Mouse (Mus musculus) hematopoietic stem cell, adult 5-6 weeks (primary cell): Measurements from ENCODE around the gene Flcn. TPM values are rescaled to one million over a fixed set of nuclear protein-coding genes. Genes with fewer than 3 reads are reported as not detected.

ENCODE experiments used
- ATAC-seq, 2 experiments: fragments of 125-278 bp in 1 of 2; replicated peaks in 1 of 2; 2 replicates each; pipeline ENCODE4 v1.8.0; 2016 to 2017; ENCODE audit warnings: inconsistent platforms in 2 of 2, mild to moderate bottlenecking in 2 of 2, moderate number of reproducible peaks in 2 of 2, low read depth in 1 of 2, moderate TSS enrichment in 1 of 2; ENCODE audit not compliant: low FRiP score in 2 of 2, poor library complexity in 2 of 2, severe bottlenecking in 2 of 2, insufficient read depth in 1 of 2, low TSS enrichment in 1 of 2
- total RNA-seq: library from RNA; stranded (forward); fragments of 172-1452, 232-1000 nt; gene quantifications from 2 replicates; pipeline ENCODE4 v1.2.3, GENCODE M21; 2017

Gene Flcn
- total RNA-seq, 1 experiment from 2014 or later: 27.3 TPM

- no peak for ATAC-seq
Measured at GRCm38 (mm10) chr11:59778874-59779223, 31.0 kb downstream of the Flcn start.

DNA sequence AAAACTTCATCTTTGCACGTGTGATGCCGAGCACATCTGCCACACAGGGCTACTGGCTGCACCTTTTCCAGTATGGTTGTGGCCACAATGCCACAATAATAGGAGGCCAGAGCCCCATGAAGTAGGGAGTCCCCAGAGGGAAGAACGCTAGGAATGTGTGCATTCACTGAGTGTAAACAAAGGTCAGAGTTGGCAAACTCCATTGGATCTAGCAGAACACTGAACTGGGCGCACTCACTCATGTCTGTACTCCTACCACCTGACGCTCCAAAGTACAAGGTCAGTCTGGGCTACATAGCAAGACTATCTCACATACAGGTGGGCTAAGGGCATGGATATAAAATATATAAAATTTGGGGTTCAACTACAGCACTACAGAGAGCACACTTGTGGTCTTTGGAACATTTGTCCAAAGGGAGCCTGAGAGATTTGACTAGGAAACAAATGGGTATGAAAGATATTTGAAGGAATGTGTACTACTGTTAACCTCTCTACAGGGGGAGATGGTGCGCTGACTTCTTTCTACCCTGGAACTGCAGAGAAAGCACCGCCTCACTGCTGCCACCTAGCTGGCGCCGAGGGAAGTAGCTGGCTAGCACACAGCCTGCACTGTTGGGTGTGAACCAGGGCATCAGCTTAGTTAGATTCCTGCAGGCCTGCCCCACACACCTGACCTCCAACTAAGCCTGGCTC is 31.5 kb downstream of the Flcn start:
- peak; percentile 90 to 96 for ATAC-seq

- ATAC-seq: no peak
Measured at GRCm38 (mm10) chr11:59777259-59777658, 32.6 kb downstream of the Flcn start.

DNA sequence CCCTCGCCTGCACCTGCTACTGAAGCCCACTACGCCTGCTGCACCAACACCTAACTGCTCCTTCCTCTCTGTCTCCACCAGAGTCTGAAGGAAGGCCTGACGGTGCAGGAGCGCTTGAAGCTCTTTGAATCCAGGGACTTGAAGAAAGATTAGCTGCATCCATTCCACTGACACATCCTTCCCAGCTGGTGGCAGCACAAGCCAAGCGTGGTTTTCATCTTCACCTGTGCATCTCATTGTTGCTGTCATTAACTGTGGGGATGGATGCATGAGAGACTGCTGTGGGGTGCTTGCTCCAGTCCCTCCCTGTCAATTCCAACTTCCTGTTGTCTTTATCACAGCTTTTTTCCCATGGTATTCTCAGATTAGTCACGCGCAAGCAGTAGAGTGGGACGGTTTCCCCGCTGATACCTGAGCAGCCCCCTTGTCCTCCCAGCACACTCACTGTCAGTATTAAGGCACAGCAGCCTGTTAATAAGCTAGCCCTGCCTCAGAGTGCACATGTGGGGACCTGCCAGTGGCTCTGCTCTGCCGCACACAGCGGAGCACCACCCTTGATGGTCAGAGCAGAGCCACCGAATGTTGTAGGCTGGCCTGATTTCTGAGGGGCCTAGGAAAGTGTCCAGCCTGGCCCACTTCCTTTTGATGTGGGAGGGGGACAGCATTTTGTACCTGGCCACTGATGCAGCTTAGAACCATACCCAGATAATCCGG is 34.2 kb downstream of the Flcn start:
- ATAC-seq: no peak

DNA sequence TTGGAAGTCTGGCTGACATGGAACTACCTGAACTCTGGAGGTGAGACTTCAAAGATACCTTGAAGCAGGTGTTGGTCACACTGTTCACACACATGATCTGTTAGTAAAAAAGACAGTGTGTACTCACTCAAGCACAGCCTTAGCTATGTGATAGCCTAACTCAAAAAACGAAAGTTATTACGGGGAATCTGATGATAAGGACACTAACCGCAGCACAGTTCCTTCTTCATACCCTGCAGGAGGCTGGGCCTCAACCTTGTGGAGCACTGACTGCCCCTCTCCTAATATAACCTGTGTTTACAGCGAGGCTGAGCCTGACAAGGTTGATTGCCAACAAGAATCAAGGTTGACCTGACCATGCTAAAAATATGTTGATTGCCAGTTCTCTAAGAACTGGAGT is 35.3 kb downstream of the Flcn start:
- no peak for ATAC-seq

- no peak for ATAC-seq
Measured at GRCm38 (mm10) chr11:59772902-59773301, 36.9 kb downstream of the Flcn start.

DNA sequence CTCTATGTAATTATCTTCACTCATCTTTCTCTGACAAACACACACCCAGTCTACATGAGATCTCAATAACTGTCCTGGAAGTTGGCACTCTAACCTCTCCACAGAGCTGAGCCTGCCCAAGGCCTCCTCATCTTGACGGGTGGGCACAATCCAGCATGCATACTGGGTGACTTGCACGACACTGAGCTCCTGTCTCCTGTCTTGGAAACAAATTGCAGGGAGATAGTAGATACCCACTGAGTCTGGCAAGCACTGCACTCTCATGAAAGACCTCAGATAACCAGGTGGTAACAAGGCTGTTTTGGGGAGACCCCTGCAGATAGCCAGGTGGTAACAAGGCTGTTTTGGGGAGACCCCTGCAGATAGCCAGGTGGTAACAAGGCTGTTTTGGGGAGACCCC is 37.5 kb downstream of the Flcn start:
- ATAC-seq: no peak

DNA sequence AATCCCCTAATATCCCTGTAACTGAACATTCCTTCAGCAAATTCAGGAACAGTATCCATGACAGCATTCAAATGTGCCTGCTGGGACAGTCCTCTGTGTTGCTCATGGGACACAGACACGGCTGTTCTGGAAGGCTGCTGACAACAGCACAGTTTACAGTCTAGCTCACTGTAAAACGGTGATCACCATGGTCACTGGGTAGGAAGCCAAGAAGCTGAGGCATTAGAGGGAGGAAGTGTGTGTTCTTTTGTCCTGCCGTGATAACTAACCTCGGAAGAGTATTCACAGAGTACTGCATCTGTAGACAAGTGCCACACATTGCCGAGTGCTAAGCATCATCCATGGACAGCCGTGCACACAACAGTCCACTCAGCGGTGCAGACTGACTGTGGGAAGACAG is 39.1 kb downstream of the Flcn start:
- peak; percentile 44 to 55; a peak in 2 of 4 replicates for ATAC-seq

DNA sequence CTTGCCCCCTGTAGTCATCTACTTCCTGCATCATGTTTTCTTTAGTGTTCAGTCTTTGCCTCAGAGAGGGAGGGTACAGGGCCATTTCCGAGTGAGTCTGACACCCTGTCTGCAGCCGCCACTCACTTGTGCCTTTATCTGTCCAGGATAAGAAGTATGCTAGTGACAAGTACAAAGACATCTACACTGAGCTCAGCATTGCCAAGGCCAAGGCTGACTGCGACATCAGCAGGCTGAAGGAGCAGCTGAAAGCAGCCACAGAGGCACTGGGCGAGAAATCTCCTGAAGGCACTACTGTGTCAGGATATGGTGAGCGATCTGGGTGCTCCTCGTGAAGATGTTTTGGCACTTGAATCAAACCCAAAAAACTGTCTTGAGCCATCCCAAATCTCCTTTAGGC is 40.1 kb downstream of the Flcn start:
- no peak for ATAC-seq

DNA sequence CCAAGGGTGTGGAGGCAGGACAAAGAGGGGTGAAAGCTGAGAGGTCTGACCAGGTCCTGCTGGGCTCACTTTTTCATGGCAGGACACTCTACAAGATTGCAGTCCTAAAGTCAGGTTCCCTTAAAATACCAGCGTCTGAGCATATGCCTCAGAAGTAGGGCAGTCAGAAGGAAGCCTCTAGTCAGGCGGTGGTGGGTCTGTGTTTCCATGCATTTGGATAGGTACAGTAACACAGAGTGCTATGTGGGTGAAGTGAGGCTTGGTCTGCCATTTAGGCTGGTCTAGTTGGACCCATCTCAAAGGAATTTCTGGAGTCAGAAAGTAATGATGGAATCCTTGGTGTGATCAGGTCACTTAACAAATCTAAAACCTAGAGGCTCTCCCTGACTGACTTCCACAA is 40.5 kb downstream of the Flcn start:
- no peak for ATAC-seq

DNA sequence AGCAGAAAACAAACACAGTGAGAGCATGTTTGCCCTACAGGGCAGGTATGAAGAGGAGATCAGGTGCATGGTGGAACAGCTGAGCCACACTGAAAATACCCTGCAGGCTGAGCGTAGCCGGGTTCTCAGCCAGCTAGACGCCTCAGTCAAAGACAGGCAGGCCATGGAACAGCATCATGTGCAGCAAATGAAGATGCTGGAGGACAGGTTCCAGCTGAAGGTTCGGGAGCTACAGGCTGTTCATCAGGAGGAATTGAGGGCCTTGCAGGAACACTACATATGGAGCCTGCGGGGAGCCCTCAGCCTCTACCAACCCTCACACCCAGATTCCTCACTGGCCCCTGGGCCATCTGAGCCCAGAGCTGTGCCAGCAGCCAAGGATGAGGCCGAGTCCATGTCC is 49.0 kb downstream of the Flcn start:
- no peak for ATAC-seq

GRCm38 (mm10) chr11:59759626-59760025 is 50.2 kb downstream of the Flcn start:
- no peak for ATAC-seq

DNA sequence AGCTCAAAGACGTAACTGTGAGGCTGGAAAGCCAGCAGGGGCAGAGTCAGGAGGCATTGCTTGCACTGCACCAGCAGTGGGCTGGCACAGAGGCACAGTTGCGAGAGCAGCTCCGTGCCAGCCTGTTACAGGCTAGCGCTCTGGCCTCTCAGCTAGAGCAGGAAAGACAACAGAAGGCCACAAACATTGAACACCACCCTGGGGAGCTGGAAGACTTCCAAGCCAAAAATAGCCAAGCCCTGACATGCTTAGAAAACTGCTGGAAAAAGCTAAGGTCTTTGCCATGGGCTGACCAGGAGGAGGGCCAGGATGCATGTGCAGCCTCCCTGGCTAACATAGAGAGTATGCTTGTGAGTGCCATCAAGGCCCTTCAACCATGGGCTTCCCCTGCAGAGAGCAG is 50.6 kb downstream of the Flcn start:
- ATAC-seq: no peak

- ATAC-seq: no peak
Measured at GRCm38 (mm10) chr11:59758191-59758985, 51.4 kb downstream of the Flcn start.

DNA sequence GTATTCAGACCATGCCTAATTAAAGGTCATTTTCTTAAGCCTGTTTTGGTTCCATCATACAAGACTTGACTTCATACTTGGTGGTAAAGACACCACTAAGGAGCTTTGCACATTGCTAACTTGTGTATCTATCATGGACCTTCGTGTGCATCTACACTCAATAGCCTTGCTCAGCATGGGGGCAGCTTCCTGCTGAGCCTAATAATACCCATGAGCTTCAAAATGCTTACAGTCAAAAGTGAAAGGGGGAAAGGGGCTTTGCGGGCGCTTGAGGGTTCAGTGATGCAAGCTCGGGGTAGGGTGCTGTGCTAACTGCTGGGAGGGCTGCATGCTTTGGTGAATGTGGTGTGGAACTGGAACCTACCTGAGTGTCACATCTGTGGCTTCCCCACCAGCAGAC is 53.5 kb downstream of the Flcn start:
- no peak for ATAC-seq

GRCm38 (mm10) chr11:59754504-59754903 is 55.3 kb downstream of the Flcn start:
- ATAC-seq: no peak

GRCm38 (mm10) chr11:59749050-59749449 is 60.8 kb downstream of the Flcn start:
- ATAC-seq: no peak

DNA sequence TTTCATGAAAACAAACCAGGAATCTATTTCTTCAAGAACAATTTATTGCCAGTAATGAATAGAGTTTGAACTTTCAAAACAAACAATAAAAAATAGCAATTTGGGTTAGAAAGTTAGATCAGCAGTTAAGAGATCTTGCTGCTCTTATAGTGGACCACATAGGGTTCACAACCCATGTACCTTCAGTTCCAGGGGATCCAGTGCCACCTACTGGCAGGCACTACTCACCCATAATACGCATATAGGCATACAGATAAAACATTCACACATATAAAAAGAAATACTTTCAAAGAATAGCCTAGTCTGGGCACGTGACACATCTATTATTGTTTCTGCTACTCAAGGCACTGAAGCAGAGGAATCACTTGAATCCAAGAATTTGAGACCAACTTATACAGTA is 63.2 kb downstream of the Flcn start:
- ATAC-seq: peak in 1 of 2 experiments; percentile 52; a peak in 1 of 4 replicates
